Mouse (Mus musculus) MEL (cell line): ENCODE results near the gene Bloc1s4.

Source experiments
- CHD2 ChIP-seq: IDR thresholded peaks from 2 replicates; pipeline ENCODE4 v1.6.1; 2011; ENCODE audit warnings: low read length, improper control_type of control experiment
- CTCF ChIP-seq, 3 experiments: IDR thresholded peaks in 2 of 3; conservative IDR thresholded peaks in 1 of 3; 2 replicates each; pipeline ENCODE4 v1.5.1; 2011 to 2012; ENCODE audit warnings: low read length in 3 of 3, low read depth in 2 of 3, mild to moderate bottlenecking in 2 of 3, improper control_type of control experiment in 1 of 3, inconsistent platforms in 1 of 3, mixed read lengths in 1 of 3, moderate library complexity in 1 of 3; ENCODE audit not compliant: control insufficient read depth in 1 of 3, insufficient read depth in 1 of 3, poor library complexity in 1 of 3, severe bottlenecking in 1 of 3
- ELF1 ChIP-seq: IDR thresholded peaks from 2 replicates; pipeline ENCODE4 v1.6.1; 2014; ENCODE audit warnings: low read depth, mild to moderate bottlenecking, inconsistent platforms, low read length, improper control_type of control experiment, moderate library complexity
- EP300 ChIP-seq, 2 experiments: IDR thresholded peaks; 2 replicates each; pipeline ENCODE4 v1.6.1; 2011; ENCODE audit warnings: improper control_type of control experiment in 2 of 2, low read length in 2 of 2, low read depth in 1 of 2, mild to moderate bottlenecking in 1 of 2
- GATA1 ChIP-seq: IDR thresholded peaks from 2 replicates; pipeline ENCODE4 v1.6.1; 2011; ENCODE audit warnings: low read depth, low read length, improper control_type of control experiment
- JUND ChIP-seq: IDR thresholded peaks from 2 replicates; pipeline ENCODE4 v1.6.1; 2011; ENCODE audit warnings: low read depth, mild to moderate bottlenecking, improper control_type of control experiment, low read length
- KAT2A ChIP-seq: conservative IDR thresholded peaks from 2 replicates; pipeline ENCODE4 v1.6.1; 2012; ENCODE audit warnings: low read depth, low read length, improper control_type of control experiment, inconsistent platforms
- MAFK ChIP-seq: IDR thresholded peaks from 2 replicates; pipeline ENCODE4 v1.6.1; 2011; ENCODE audit warnings: low read depth, mild to moderate bottlenecking, low read length, improper control_type of control experiment, borderline replicate concordance
- POLR2A ChIP-seq, 2 experiments: IDR thresholded peaks; 2 replicates each; pipeline ENCODE4 v1.6.1; 2011 to 2012; ENCODE audit warnings: low read length in 2 of 2, mild to moderate bottlenecking in 2 of 2, control low read depth in 1 of 2, improper control_type of control experiment in 1 of 2, low read depth in 1 of 2, moderate library complexity in 1 of 2; ENCODE audit not compliant: control insufficient read depth in 1 of 2, insufficient read depth in 1 of 2, poor library complexity in 1 of 2
- POLR2AphosphoS2 ChIP-seq: IDR thresholded peaks from 2 replicates; pipeline ENCODE4 v1.6.1; 2011; ENCODE audit warnings: low read length, improper control_type of control experiment
- RAD21 ChIP-seq: IDR thresholded peaks from 2 replicates; pipeline ENCODE4 v1.6.1; 2011; ENCODE audit warnings: mild to moderate bottlenecking, low read depth, low read length, improper control_type of control experiment
- USF2 ChIP-seq, 2 experiments: IDR thresholded peaks; 2 replicates each; pipeline ENCODE4 v1.6.1; 2011 to 2012; ENCODE audit warnings: improper control_type of control experiment in 2 of 2, low read length in 2 of 2, borderline replicate concordance in 1 of 2, inconsistent platforms in 1 of 2, low read depth in 1 of 2, mild to moderate bottlenecking in 1 of 2; ENCODE audit not compliant: insufficient read depth in 1 of 2

DNA sequence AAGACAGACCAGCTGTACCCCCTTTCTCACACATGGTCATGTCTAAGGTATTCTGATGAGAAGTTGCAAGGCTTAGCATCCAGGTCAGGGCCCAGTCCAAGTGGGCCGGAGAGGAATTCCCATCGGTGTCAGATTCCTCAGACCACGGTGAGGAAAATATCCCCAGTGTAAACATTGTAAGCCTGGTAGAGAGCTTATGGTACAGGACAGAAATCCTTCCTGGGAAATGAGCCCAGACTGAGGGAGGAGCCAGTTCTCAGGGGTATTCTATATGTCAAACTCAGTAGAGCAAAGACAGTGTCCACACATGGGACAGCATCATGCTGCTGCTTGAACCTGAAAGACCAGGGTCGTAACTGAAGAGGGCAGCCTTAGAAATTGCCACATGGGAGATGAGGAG lies 11.4 kb upstream of the Bloc1s4 start:
- no peak for TF ChIP-seq USF2 (IDR thresholded peaks at IDR 0.05; ENCODE audit: borderline replicate concordance in 1 of 2, insufficient read depth in 1 of 2, low read depth in 1 of 2, low read length in 2 of 2)
- no peak for TF ChIP-seq CTCF (IDR thresholded peaks at IDR 0.05 in 2 of 3, conservative IDR thresholded peaks at IDR 0.05 in 1 of 3; ENCODE audit: control insufficient read depth in 1 of 3, insufficient read depth in 1 of 3, low read depth in 2 of 3, low read length in 3 of 3, poor library complexity in 1 of 3, severe bottlenecking in 1 of 3)
- TF ChIP-seq POLR2AphosphoS2, result no peak
- no peak for TF ChIP-seq MAFK
- TF ChIP-seq EP300 (IDR thresholded peaks at IDR 0.05; ENCODE audit: low read depth in 1 of 2, low read length in 2 of 2), result no peak
- TF ChIP-seq GATA1, result no peak
- TF ChIP-seq RAD21, result no peak
- no peak for TF ChIP-seq POLR2A (IDR thresholded peaks at IDR 0.05; ENCODE audit: control insufficient read depth in 1 of 2, insufficient read depth in 1 of 2, low read depth in 1 of 2, low read length in 2 of 2, poor library complexity in 1 of 2)
- no peak for TF ChIP-seq CHD2
- no peak for TF ChIP-seq ELF1
- TF ChIP-seq JUND, result no peak
- no peak for TF ChIP-seq KAT2A
